Mouse (Mus musculus) limb, embryonic 14.5 days (tissue): ENCODE results near the gene Cep95. TPM values are rescaled to one million over a fixed set of nuclear protein-coding genes. Genes with fewer than 3 reads are reported as not detected.

Experiments used
- ATAC-seq: fragments of 200-750 bp; cut with Nextera tagmentation; 2 replicates; pipeline ENCODE4 v1.8.0; 2017; ENCODE audit warnings: low read depth, moderate number of reproducible peaks, moderate TSS enrichment; ENCODE audit not compliant: low FRiP score
- DNase-seq: peaks from one replicate; pipeline ENCODE4 v3.0.0-alpha.2; 2015; ENCODE audit warnings: low spot score
- H3K27ac ChIP-seq: fragments of 300-500 bp; sonication (generic); replicated peaks from 2 replicates; pipeline ENCODE4 v1.5.1; 2014; ENCODE audit warnings: low read depth, mild to moderate bottlenecking, low read length, moderate library complexity, mixed read lengths
- H3K27me3 ChIP-seq: fragments of 300-500 bp; sonication (generic); 2 replicates; pipeline ENCODE4 v1.6.1; 2014; ENCODE audit warnings: low read length, mixed read lengths; ENCODE audit not compliant: control insufficient read depth, insufficient read depth
- H3K36me3 ChIP-seq: fragments of 300-500 bp; sonication (generic); 2 replicates; pipeline ENCODE4 v1.6.1; 2014; ENCODE audit warnings: mild to moderate bottlenecking, low read length, moderate library complexity, mixed read lengths; ENCODE audit not compliant: control insufficient read depth, insufficient read depth
- H3K4me1 ChIP-seq: fragments of 300-500 bp; sonication (generic); 2 replicates; pipeline ENCODE4 v1.6.1; 2014; ENCODE audit warnings: antibody characterized with exemption, low read length, mixed read lengths; ENCODE audit not compliant: control insufficient read depth, insufficient read depth
- H3K4me2 ChIP-seq: fragments of 300-500 bp; sonication (generic); replicated peaks from 2 replicates; pipeline ENCODE4 v1.6.1; 2014; ENCODE audit warnings: low read depth, mild to moderate bottlenecking, low read length, moderate library complexity; ENCODE audit not compliant: severe bottlenecking
- H3K4me3 ChIP-seq: fragments of 300-500 bp; sonication (generic); replicated peaks from 2 replicates; pipeline ENCODE4 v1.5.1; 2014; ENCODE audit warnings: low read length
- H3K9ac ChIP-seq: fragments of 300-500 bp; sonication (generic); 2 replicates; pipeline ENCODE4 v1.6.1; 2014; ENCODE audit warnings: mild to moderate bottlenecking, low read depth, low read length, moderate library complexity; ENCODE audit not compliant: severe bottlenecking
- H3K9me3 ChIP-seq: fragments of 300-500 bp; sonication (generic); 2 replicates; pipeline ENCODE4 v1.6.1; 2016; ENCODE audit warnings: low read length; ENCODE audit not compliant: control insufficient read depth
- POLR2A ChIP-seq: fragments of 200-500 bp; IDR thresholded peaks from 2 replicates; pipeline ENCODE4 v1.8.0; 2012; ENCODE audit warnings: inconsistent platforms, mild to moderate bottlenecking, moderate library complexity, borderline replicate concordance; ENCODE audit not compliant: insufficient read depth, insufficient read length; ENCODE audit errors: extremely low read depth
- WGBS: fragments of 180-500 bp; shearing (Covaris S2); extraction: QIAGEN DNeasy Blood & Tissue Kit; methylation state at CpG from one replicate; pipeline ENCODE4 v1.1.7; 2014; 5-methylcytosine and 5-hydroxymethylcytosine counted together
- polyA plus RNA-seq, 2 experiments: library from polyadenylated mRNA; depleted of rRNA in 1 of 2; stranded (reverse) in 1 of 2; unstranded in 1 of 2; fragments of >200 nt; fragmentation: Nextera tagmentation in 1 of 2; extraction: Ambion mirVana in 1 of 2; gene quantifications; 2 replicates each; pipeline versions ENCODE4 v1.2.1 to v1.2.3; 2012 to 2014

Gene Cep95
- polyA plus RNA-seq, 2 experiments = 16.1 to 32.6 TPM

GRCm38 (mm10) chr11:106759028-106759427 lies 30.0 kb upstream of the Cep95 start:
- Histone ChIP-seq H3K36me3 (0 out of 2 replicates have a peak, but pooled peaks cover 2% of the 10 kb centered on the region), H3K4me2 (no peak overlapping the region), H3K9ac (no peak overlapping the region), H3K27me3 (no peaks in the 10 kb centered on the region), H3K4me1 (peaks cover 4% of the 10 kb centered on the region; the same call in 1 of the 2 replicates), H3K27ac (no peak overlapping the region), H3K9me3 (no peaks in the 10 kb centered on the region), H3K4me3 (no peak overlapping the region)
- DNase-seq (no peak), ATAC-seq (no peak)
- no peak for TF ChIP-seq POLR2A
- 85% methylated on average over 3 of the region's 3 CpGs for WGBS

GRCm38 (mm10) chr11:106760511-106760910 lies 28.5 kb upstream of the Cep95 start:
- no peak overlapping the region for H3K4me2 ChIP-seq
- H3K9me3 ChIP-seq = no peaks in the 10 kb centered on the region
- no peak overlapping the region for H3K9ac ChIP-seq
- ATAC-seq (no peak), DNase-seq (no peak)
- TF ChIP-seq POLR2A = no peak
- H3K4me3 ChIP-seq = no peak overlapping the region
- no peaks in the 10 kb centered on the region for H3K27me3 ChIP-seq
- peaks cover 10% of the 10 kb centered on the region; the same call in 1 of the 2 replicates for H3K36me3 ChIP-seq
- 90% methylated on average over 5 of the region's 5 CpGs for WGBS
- no peak overlapping the region for H3K27ac ChIP-seq
- peaks cover 4% of the 10 kb centered on the region; the same call in 1 of the 2 replicates for H3K4me1 ChIP-seq

GRCm38 (mm10) chr11:106762139-106762799 lies 26.8 kb upstream of the Cep95 start:
- ATAC-seq (peak; percentile 84), DNase-seq (peak; percentile 68)
- no peaks in the 10 kb centered on the region for H3K27me3 ChIP-seq
- TF ChIP-seq POLR2A = no peak
- H3K4me2 ChIP-seq = no peak overlapping the region
- no peaks in the 10 kb centered on the region for H3K9me3 ChIP-seq
- no peak overlapping the region for H3K4me3 ChIP-seq
- 29% methylated on average over 5 of the region's 5 CpGs for WGBS
- H3K4me1 ChIP-seq = peaks cover 4% of the 10 kb centered on the region; the same call in 1 of the 2 replicates
- peak overlapping the region; percentile 38; the same call in 1 of the 2 replicates for H3K27ac ChIP-seq
- no peak overlapping the region for H3K9ac ChIP-seq
- peaks cover 25% of the 10 kb centered on the region for H3K36me3 ChIP-seq

GRCm38 (mm10) chr11:106762800-106763185 lies 26.3 kb upstream of the Cep95 start:
- 74% methylated on average over 9 of the region's 9 CpGs for WGBS
- TF ChIP-seq POLR2A = no peak
- DNase-seq (no peak), ATAC-seq (0 out of 2 replicates have a peak, but pooled peaks have one; percentile 13)
- Histone ChIP-seq H3K9me3 (peaks cover 3% of the 10 kb centered on the region; the same call in 1 of the 2 replicates), H3K36me3 (peaks cover 30% of the 10 kb centered on the region), H3K27ac (peak overlapping the region; percentile 38; the same call in 1 of the 2 replicates), H3K4me2 (no peak overlapping the region), H3K4me3 (no peak overlapping the region), H3K27me3 (no peaks in the 10 kb centered on the region), H3K4me1 (peaks cover 4% of the 10 kb centered on the region; the same call in 1 of the 2 replicates), H3K9ac (no peak overlapping the region)

GRCm38 (mm10) chr11:106766611-106767162 lies 22.4 kb upstream of the Cep95 start:
- no peak for TF ChIP-seq POLR2A
- no peaks in the 10 kb centered on the region for H3K27me3 ChIP-seq
- no peak overlapping the region for H3K27ac ChIP-seq
- H3K4me2 ChIP-seq = no peak overlapping the region
- no peak overlapping the region for H3K4me3 ChIP-seq
- H3K9me3 ChIP-seq = peaks cover 9% of the 10 kb centered on the region; the same call in 1 of the 2 replicates
- 95% methylated on average over 4 of the region's 4 CpGs for WGBS
- no peak overlapping the region for H3K9ac ChIP-seq
- H3K4me1 ChIP-seq = peaks cover 4% of the 10 kb centered on the region; the same call in 1 of the 2 replicates
- ATAC-seq (no peak), DNase-seq (no peak)
- peaks cover 61% of the 10 kb centered on the region for H3K36me3 ChIP-seq
